Mouse (Mus musculus): ENCODE results near the gene Mgat5b. TPM values are rescaled to one million over a fixed set of nuclear protein-coding genes. Genes with fewer than 3 reads are reported as not detected.

The Mgat5b gene
- polyA plus RNA-seq, 1 experiment from 2014 or later = 1.5 TPM

GRCm38 (mm10) chr11:116990231-116990630 lies 71.6 kb downstream of the Mgat5b start:
- ATAC-seq (replicated peaks; ENCODE audit: insufficient number of reproducible peaks, low FRiP score, low TSS enrichment, low read depth) = no peak
- Histone ChIP-seq H3K4me3 (ENCODE audit: low read depth, low read length) (no peak overlapping the region), H3K9me3 (replicated peaks; ENCODE audit: control insufficient read depth, low read length) (no peaks in the 10 kb centered on the region), H3K36me3 (replicated peaks; ENCODE audit: control insufficient read depth, insufficient read depth, low read depth, low read length) (no peaks in the 10 kb centered on the region), H3K4me1 (ENCODE audit: control insufficient read depth, insufficient read depth, low read length) (no peaks in the 10 kb centered on the region), H3K9ac (replicated peaks; ENCODE audit: low read length) (no peak overlapping the region), H3K4me2 (ENCODE audit: low read depth, low read length) (no peak overlapping the region), H3K27ac (replicated peaks; ENCODE audit: low read depth, low read length) (no peak overlapping the region), H3K27me3 (ENCODE audit: control insufficient read depth, insufficient read depth, low read length) (peaks cover 7% of the 10 kb centered on the region; the same call in 1 of the 2 replicates)
- 75% methylated on average over 7 of the region's 7 CpGs for WGBS
- no peak for DNase-seq (ENCODE audit: low spot score)

- no peak for DNase-seq (ENCODE audit: low spot score)
- no peaks in the 10 kb centered on the region for H3K4me1 ChIP-seq (ENCODE audit: control insufficient read depth, insufficient read depth, low read length)
- no peak overlapping the region for H3K4me3 ChIP-seq (ENCODE audit: low read depth, low read length)
- no peak overlapping the region for H3K4me2 ChIP-seq (ENCODE audit: low read depth, low read length)
- H3K9ac ChIP-seq (replicated peaks; ENCODE audit: low read length) = no peak overlapping the region
- 75% methylated on average over 8 of the region's 8 CpGs for WGBS
- H3K27me3 ChIP-seq (ENCODE audit: control insufficient read depth, insufficient read depth, low read length) = peaks cover 7% of the 10 kb centered on the region; the same call in 1 of the 2 replicates
- ATAC-seq (replicated peaks; ENCODE audit: insufficient number of reproducible peaks, low FRiP score, low TSS enrichment, low read depth) = no peak
- H3K9me3 ChIP-seq (replicated peaks; ENCODE audit: control insufficient read depth, low read length) = no peaks in the 10 kb centered on the region
- H3K36me3 ChIP-seq (replicated peaks; ENCODE audit: control insufficient read depth, insufficient read depth, low read depth, low read length) = no peaks in the 10 kb centered on the region
- H3K27ac ChIP-seq (replicated peaks; ENCODE audit: low read depth, low read length) = no peak overlapping the region
These were observed 72.7 kb downstream of the Mgat5b start for GRCm38 (mm10) chr11:116991410-116991809.

- no peak overlapping the region for H3K9ac ChIP-seq (replicated peaks; ENCODE audit: low read length)
- 70% methylated on average over 6 of the region's 6 CpGs for WGBS
- no peak overlapping the region for H3K4me2 ChIP-seq (ENCODE audit: low read depth, low read length)
- no peaks in the 10 kb centered on the region for H3K36me3 ChIP-seq (replicated peaks; ENCODE audit: control insufficient read depth, insufficient read depth, low read depth, low read length)
- DNase-seq (ENCODE audit: low spot score) (no peak), ATAC-seq (replicated peaks; ENCODE audit: insufficient number of reproducible peaks, low FRiP score, low TSS enrichment, low read depth) (no peak)
- no peaks in the 10 kb centered on the region for H3K9me3 ChIP-seq (replicated peaks; ENCODE audit: control insufficient read depth, low read length)
- no peak overlapping the region for H3K27ac ChIP-seq (replicated peaks; ENCODE audit: low read depth, low read length)
- peaks cover 7% of the 10 kb centered on the region; the same call in 1 of the 2 replicates for H3K27me3 ChIP-seq (ENCODE audit: control insufficient read depth, insufficient read depth, low read length)
- no peaks in the 10 kb centered on the region for H3K4me1 ChIP-seq (ENCODE audit: control insufficient read depth, insufficient read depth, low read length)
- no peak overlapping the region for H3K4me3 ChIP-seq (ENCODE audit: low read depth, low read length)
These were observed 73.3 kb downstream of the Mgat5b start for GRCm38 (mm10) chr11:116991964-116992363.

GRCm38 (mm10) chr11:116994095-116994582 lies 75.5 kb downstream of the Mgat5b start:
- DNase-seq (ENCODE audit: low spot score) = peak; percentile 79
- no peaks in the 10 kb centered on the region for H3K9me3 ChIP-seq (replicated peaks; ENCODE audit: control insufficient read depth, low read length)
- no peaks in the 10 kb centered on the region for H3K4me1 ChIP-seq (ENCODE audit: control insufficient read depth, insufficient read depth, low read length)
- no peak for ATAC-seq (replicated peaks; ENCODE audit: insufficient number of reproducible peaks, low FRiP score, low TSS enrichment, low read depth)
- no peak overlapping the region for H3K4me3 ChIP-seq (ENCODE audit: low read depth, low read length)
- H3K27me3 ChIP-seq (ENCODE audit: control insufficient read depth, insufficient read depth, low read length) = peaks cover 7% of the 10 kb centered on the region; the same call in 1 of the 2 replicates
- H3K27ac ChIP-seq (replicated peaks; ENCODE audit: low read depth, low read length) = no peak overlapping the region
- H3K9ac ChIP-seq (replicated peaks; ENCODE audit: low read length) = no peak overlapping the region
- H3K4me2 ChIP-seq (ENCODE audit: low read depth, low read length) = no peak overlapping the region
- WGBS = 3% methylated on average over 18 of the region's 18 CpGs
- no peaks in the 10 kb centered on the region for H3K36me3 ChIP-seq (replicated peaks; ENCODE audit: control insufficient read depth, insufficient read depth, low read depth, low read length)

- H3K4me1 ChIP-seq (ENCODE audit: control insufficient read depth, insufficient read depth, low read length) = no peaks in the 10 kb centered on the region
- no peak overlapping the region for H3K27ac ChIP-seq (replicated peaks; ENCODE audit: low read depth, low read length)
- H3K36me3 ChIP-seq (replicated peaks; ENCODE audit: control insufficient read depth, insufficient read depth, low read depth, low read length) = no peaks in the 10 kb centered on the region
- ATAC-seq (replicated peaks; ENCODE audit: insufficient number of reproducible peaks, low FRiP score, low TSS enrichment, low read depth) = no peak
- no peaks in the 10 kb centered on the region for H3K9me3 ChIP-seq (replicated peaks; ENCODE audit: control insufficient read depth, low read length)
- no peak overlapping the region for H3K9ac ChIP-seq (replicated peaks; ENCODE audit: low read length)
- WGBS = 21% methylated on average over 3 of the region's 3 CpGs
- peaks cover 7% of the 10 kb centered on the region; the same call in 1 of the 2 replicates for H3K27me3 ChIP-seq (ENCODE audit: control insufficient read depth, insufficient read depth, low read length)
- no peak overlapping the region for H3K4me3 ChIP-seq (ENCODE audit: low read depth, low read length)
- no peak overlapping the region for H3K4me2 ChIP-seq (ENCODE audit: low read depth, low read length)
- no peak for DNase-seq (ENCODE audit: low spot score)
These were observed 78.3 kb downstream of the Mgat5b start for GRCm38 (mm10) chr11:116996976-116997375.

GRCm38 (mm10) chr11:116998935-116999334 lies 80.3 kb downstream of the Mgat5b start:
- Histone ChIP-seq H3K9me3 (replicated peaks; ENCODE audit: control insufficient read depth, low read length) (no peaks in the 10 kb centered on the region), H3K4me2 (ENCODE audit: low read depth, low read length) (no peak overlapping the region), H3K4me3 (ENCODE audit: low read depth, low read length) (no peak overlapping the region), H3K9ac (replicated peaks; ENCODE audit: low read length) (no peak overlapping the region), H3K4me1 (ENCODE audit: control insufficient read depth, insufficient read depth, low read length) (no peaks in the 10 kb centered on the region), H3K27ac (replicated peaks; ENCODE audit: low read depth, low read length) (no peak overlapping the region), H3K27me3 (ENCODE audit: control insufficient read depth, insufficient read depth, low read length) (peaks cover under 1% of the 10 kb centered on the region; the same call in 1 of the 2 replicates), H3K36me3 (replicated peaks; ENCODE audit: control insufficient read depth, insufficient read depth, low read depth, low read length) (no peaks in the 10 kb centered on the region)
- 91% methylated on average over 5 of the region's 5 CpGs for WGBS
- DNase-seq (ENCODE audit: low spot score) = no peak
- no peak for ATAC-seq (replicated peaks; ENCODE audit: insufficient number of reproducible peaks, low FRiP score, low TSS enrichment, low read depth)

GRCm38 (mm10) chr11:117000219-117000618 lies 81.6 kb downstream of the Mgat5b start:
- Histone ChIP-seq H3K4me3 (ENCODE audit: low read depth, low read length) (no peak overlapping the region), H3K9ac (replicated peaks; ENCODE audit: low read length) (no peak overlapping the region), H3K27me3 (ENCODE audit: control insufficient read depth, insufficient read depth, low read length) (peaks cover 2% of the 10 kb centered on the region; the same call in 1 of the 2 replicates), H3K4me1 (ENCODE audit: control insufficient read depth, insufficient read depth, low read length) (no peaks in the 10 kb centered on the region), H3K9me3 (replicated peaks; ENCODE audit: control insufficient read depth, low read length) (no peaks in the 10 kb centered on the region), H3K4me2 (ENCODE audit: low read depth, low read length) (no peak overlapping the region), H3K27ac (replicated peaks; ENCODE audit: low read depth, low read length) (no peak overlapping the region), H3K36me3 (replicated peaks; ENCODE audit: control insufficient read depth, insufficient read depth, low read depth, low read length) (no peaks in the 10 kb centered on the region)
- ATAC-seq (replicated peaks; ENCODE audit: insufficient number of reproducible peaks, low FRiP score, low TSS enrichment, low read depth) (no peak), DNase-seq (ENCODE audit: low spot score) (no peak)
- 8% methylated on average over 3 of the region's 3 CpGs for WGBS

- Histone ChIP-seq H3K4me1 (ENCODE audit: control insufficient read depth, insufficient read depth, low read length) (no peaks in the 10 kb centered on the region), H3K4me2 (ENCODE audit: low read depth, low read length) (no peak overlapping the region), H3K36me3 (replicated peaks; ENCODE audit: control insufficient read depth, insufficient read depth, low read depth, low read length) (no peaks in the 10 kb centered on the region), H3K27me3 (ENCODE audit: control insufficient read depth, insufficient read depth, low read length) (peaks cover 2% of the 10 kb centered on the region; the same call in 1 of the 2 replicates), H3K27ac (replicated peaks; ENCODE audit: low read depth, low read length) (no peak overlapping the region), H3K4me3 (ENCODE audit: low read depth, low read length) (no peak overlapping the region), H3K9me3 (replicated peaks; ENCODE audit: control insufficient read depth, low read length) (no peaks in the 10 kb centered on the region), H3K9ac (replicated peaks; ENCODE audit: low read length) (no peak overlapping the region)
- DNase-seq (ENCODE audit: low spot score) = no peak
- ATAC-seq (replicated peaks; ENCODE audit: insufficient number of reproducible peaks, low FRiP score, low TSS enrichment, low read depth) = no peak
- 28% methylated on average over 4 of the region's 4 CpGs for WGBS
These were observed 83.1 kb downstream of the Mgat5b start for GRCm38 (mm10) chr11:117001789-117002188.

Measured in embryonic facial prominence, embryonic 11.5 days (tissue).